Mouse (Mus musculus) limb, embryonic 10.5 days (tissue): ENCODE results near the gene Cfap299. TPM values are rescaled to one million over a fixed set of nuclear protein-coding genes. Genes with fewer than 3 reads are reported as not detected.

Experiments used
- DNase-seq: peaks from one replicate; pipeline ENCODE4 v3.0.0-alpha.2; 2017; ENCODE audit warnings: low spot score
- H3K27ac ChIP-seq: fragments of 300-500 bp; sonication (generic); 2 replicates; pipeline ENCODE4 v1.5.1; 2016; ENCODE audit warnings: mild to moderate bottlenecking
- H3K27me3 ChIP-seq: fragments of 300-500 bp; sonication (generic); 2 replicates; pipeline ENCODE4 v1.6.1; 2016; ENCODE audit warnings: low read depth, mild to moderate bottlenecking; ENCODE audit not compliant: poor library complexity, severe bottlenecking
- H3K36me3 ChIP-seq: fragments of 300-500 bp; sonication (generic); 2 replicates; pipeline ENCODE4 v1.6.1; 2016; ENCODE audit warnings: mild to moderate bottlenecking, moderate library complexity
- H3K4me1 ChIP-seq: fragments of 300-500 bp; sonication (generic); 2 replicates; pipeline ENCODE4 v1.6.1; 2016
- H3K4me3 ChIP-seq: fragments of 300-500 bp; sonication (generic); 2 replicates; pipeline ENCODE4 v1.5.1; 2016; ENCODE audit warnings: mild to moderate bottlenecking, moderate library complexity
- H3K9me3 ChIP-seq: fragments of 300-500 bp; sonication (generic); replicated peaks from 2 replicates; pipeline ENCODE4 v1.6.1; 2016; ENCODE audit warnings: mild to moderate bottlenecking
- whole genome bisulfite sequencing: fragments of 180-500 bp; shearing (Covaris S2); methylation state at CpG from one replicate; pipeline ENCODE4 v1.1.7; 2016; 5-methylcytosine and 5-hydroxymethylcytosine counted together
- polyA plus RNA-seq: library from polyadenylated mRNA; unstranded; fragments of >200 nt; fragmentation: Nextera tagmentation; extraction: Ambion mirVana; gene quantifications from 2 replicates; pipeline ENCODE4 v1.2.1, GENCODE M21; 2016

Cfap299 gene
- polyA plus RNA-seq, 1 experiment from 2014 or later = 0.16 TPM

GRCm38 (mm10) chr5:98616902-98617301 is 287.8 kb downstream of the Cfap299 start:
- Histone ChIP-seq H3K27ac (no peak overlapping the region), H3K4me1 (no peaks in the 10 kb centered on the region), H3K27me3 (no peaks in the 10 kb centered on the region), H3K9me3 (no peaks in the 10 kb centered on the region), H3K4me3 (no peak overlapping the region), H3K36me3 (no peaks in the 10 kb centered on the region)
- WGBS = 70% methylated on average over 3 of the region's 3 CpGs
- no peak for DNase-seq

GRCm38 (mm10) chr5:98617416-98617815 is 288.3 kb downstream of the Cfap299 start:
- Histone ChIP-seq H3K9me3 (no peaks in the 10 kb centered on the region), H3K27me3 (no peaks in the 10 kb centered on the region), H3K27ac (no peak overlapping the region), H3K36me3 (no peaks in the 10 kb centered on the region), H3K4me1 (no peaks in the 10 kb centered on the region), H3K4me3 (no peak overlapping the region)
- 91% methylated on average over 4 of the region's 4 CpGs for WGBS
- no peak for DNase-seq

GRCm38 (mm10) chr5:98650345-98650744 is 321.2 kb downstream of the Cfap299 start:
- Histone ChIP-seq H3K9me3 (no peaks in the 10 kb centered on the region), H3K4me1 (no peaks in the 10 kb centered on the region), H3K36me3 (no peaks in the 10 kb centered on the region)

GRCm38 (mm10) chr5:98651049-98651448 is 321.9 kb downstream of the Cfap299 start:
- no peaks in the 10 kb centered on the region for H3K36me3 ChIP-seq
- H3K27me3 ChIP-seq = no peaks in the 10 kb centered on the region
- no peak overlapping the region for H3K27ac ChIP-seq
- H3K9me3 ChIP-seq = no peaks in the 10 kb centered on the region
- H3K4me3 ChIP-seq = no peak overlapping the region
- 86% methylated on average over 5 of the region's 5 CpGs for WGBS
- DNase-seq = no peak
- no peaks in the 10 kb centered on the region for H3K4me1 ChIP-seq

More at GRCm38 (mm10) chr5:98650345-98650744, 321.2 kb downstream of the Cfap299 start:
- no peak overlapping the region for H3K4me3 ChIP-seq
- no peaks in the 10 kb centered on the region for H3K27me3 ChIP-seq
- H3K27ac ChIP-seq = no peak overlapping the region
- DNase-seq = no peak

- no peak for DNase-seq
- H3K9me3 ChIP-seq = no peaks in the 10 kb centered on the region
- 95% methylated on average over 5 of the region's 5 CpGs for WGBS
- H3K36me3 ChIP-seq = no peaks in the 10 kb centered on the region
- no peaks in the 10 kb centered on the region for H3K27me3 ChIP-seq
- H3K27ac ChIP-seq = no peak overlapping the region
- no peak overlapping the region for H3K4me3 ChIP-seq
- H3K4me1 ChIP-seq = no peaks in the 10 kb centered on the region
Measured at GRCm38 (mm10) chr5:98688254-98688653, 359.1 kb downstream of the Cfap299 start.

- no peaks in the 10 kb centered on the region for H3K9me3 ChIP-seq
- H3K4me3 ChIP-seq = no peak overlapping the region
- H3K27ac ChIP-seq = no peak overlapping the region
- DNase-seq = no peak
- H3K27me3 ChIP-seq = no peaks in the 10 kb centered on the region
- WGBS = 83% methylated on average over 5 of the region's 5 CpGs
- no peaks in the 10 kb centered on the region for H3K36me3 ChIP-seq
- peaks cover 3% of the 10 kb centered on the region; the same call in 1 of the 2 replicates for H3K4me1 ChIP-seq
Measured at GRCm38 (mm10) chr5:98692070-98692469, 363.0 kb downstream of the Cfap299 start.

- no peak for DNase-seq
- Histone ChIP-seq H3K27me3 (no peaks in the 10 kb centered on the region), H3K36me3 (no peaks in the 10 kb centered on the region), H3K4me3 (no peak overlapping the region), H3K27ac (no peak overlapping the region), H3K9me3 (no peaks in the 10 kb centered on the region), H3K4me1 (peaks cover 9% of the 10 kb centered on the region)
- WGBS = 71% methylated on average over 8 of the region's 8 CpGs
Measured at GRCm38 (mm10) chr5:98696336-98696735, 367.2 kb downstream of the Cfap299 start.

GRCm38 (mm10) chr5:98703963-98704362 is 374.9 kb downstream of the Cfap299 start:
- Histone ChIP-seq H3K27ac (no peak overlapping the region), H3K4me1 (peaks cover 26% of the 10 kb centered on the region), H3K27me3 (no peaks in the 10 kb centered on the region), H3K36me3 (no peaks in the 10 kb centered on the region), H3K4me3 (no peak overlapping the region), H3K9me3 (no peaks in the 10 kb centered on the region)
- no peak for DNase-seq
- WGBS = 50% methylated on average over 5 of the region's 5 CpGs

- peaks cover 18% of the 10 kb centered on the region for H3K4me1 ChIP-seq
- no peak overlapping the region for H3K4me3 ChIP-seq
- 78% methylated on average over 4 of the region's 4 CpGs for WGBS
- no peaks in the 10 kb centered on the region for H3K9me3 ChIP-seq
- no peak overlapping the region for H3K27ac ChIP-seq
- no peaks in the 10 kb centered on the region for H3K27me3 ChIP-seq
- no peak for DNase-seq
- H3K36me3 ChIP-seq = no peaks in the 10 kb centered on the region
Measured at GRCm38 (mm10) chr5:98706597-98706996, 377.5 kb downstream of the Cfap299 start.

GRCm38 (mm10) chr5:98715392-98715791 is 386.3 kb downstream of the Cfap299 start:
- Histone ChIP-seq H3K36me3 (no peaks in the 10 kb centered on the region), H3K4me1 (no peaks in the 10 kb centered on the region), H3K4me3 (no peak overlapping the region), H3K27me3 (no peaks in the 10 kb centered on the region), H3K9me3 (no peaks in the 10 kb centered on the region), H3K27ac (no peak overlapping the region)
- DNase-seq = no peak
- WGBS = 88% methylated on average over 2 of the region's 2 CpGs

- WGBS = 69% methylated on average over 6 of the region's 6 CpGs
- H3K36me3 ChIP-seq = no peaks in the 10 kb centered on the region
- no peaks in the 10 kb centered on the region for H3K9me3 ChIP-seq
- no peaks in the 10 kb centered on the region for H3K4me1 ChIP-seq
- no peak overlapping the region for H3K27ac ChIP-seq
- no peaks in the 10 kb centered on the region for H3K27me3 ChIP-seq
- H3K4me3 ChIP-seq = no peak overlapping the region
- DNase-seq = no peak
Measured at GRCm38 (mm10) chr5:98732157-98733009, 403.3 kb downstream of the Cfap299 start.

- WGBS = 81% methylated on average over 2 of the region's 2 CpGs
- H3K36me3 ChIP-seq = no peaks in the 10 kb centered on the region
- H3K4me1 ChIP-seq = no peaks in the 10 kb centered on the region
Measured at GRCm38 (mm10) chr5:98733010-98733399, 403.9 kb downstream of the Cfap299 start.

GRCm38 (mm10) chr5:98761858-98762652 is 433.0 kb downstream of the Cfap299 start:
- no peaks in the 10 kb centered on the region for H3K9me3 ChIP-seq
- DNase-seq = no peak

More at GRCm38 (mm10) chr5:98733010-98733399, 403.9 kb downstream of the Cfap299 start:
- no peak overlapping the region for H3K27ac ChIP-seq
- no peak overlapping the region for H3K4me3 ChIP-seq
- H3K27me3 ChIP-seq = no peaks in the 10 kb centered on the region
- no peaks in the 10 kb centered on the region for H3K9me3 ChIP-seq
- no peak for DNase-seq

More at GRCm38 (mm10) chr5:98761858-98762652, 433.0 kb downstream of the Cfap299 start:
- no peaks in the 10 kb centered on the region for H3K27me3 ChIP-seq
- H3K27ac ChIP-seq = no peak overlapping the region
- H3K36me3 ChIP-seq = no peaks in the 10 kb centered on the region
- 93% methylated on average over 15 of the region's 15 CpGs for WGBS
- H3K4me3 ChIP-seq = no peak overlapping the region
- H3K4me1 ChIP-seq = no peaks in the 10 kb centered on the region
